22 mouse cellular contexts compared by ENCODE assay signal in genomic region chr5:143051851-143052250, GRCm38 (mm10).
A peak's percentile ranks its signal among the peaks of the same experiment; 100 is the strongest.
DNase-seq lines count a peak whose midpoint lies in the region; ATAC-seq and TF ChIP-seq lines count a peak whose summit lies in the region.
"Had no signal": no experiment of that assay in that cellular context is flagged by ENCODE, and none has a peak within 500 bp of the region (broad histone marks: within the 10 kb centered on the region; RNA-seq: fewer than 3 reads in every experiment).

No protein-coding gene starts in this region.

- no peaks in the 10 kb centered on the region for H3K27me3 ChIP-seq in heart, embryonic 11.5 days (ENCODE audit: control insufficient read depth, insufficient read depth, low read length)
- H3K27me3 ChIP-seq in C2C12 (ENCODE audit: control insufficient read depth, insufficient read depth, insufficient read length) = no peaks in the 10 kb centered on the region
- H3K27me3 ChIP-seq in liver, embryonic 12.5 days (replicated peaks) = no peaks in the 10 kb centered on the region
- no peaks in the 10 kb centered on the region for H3K27me3 ChIP-seq in hindbrain, embryonic 14.5 days (ENCODE audit: control insufficient read depth, insufficient read depth, low read length)
- H3K27me3 ChIP-seq: embryonic facial prominence, embryonic 15.5 days; midbrain, embryonic 12.5 days had no signal

- DNase-seq in heart, postnatal 4 days = no peak
- DNase-seq in right cerebral cortex, postnatal 14 days = no peak
- no peak for DNase-seq in lung, postnatal 4 days
- no peak for DNase-seq in hindbrain, embryonic 14.5 days (ENCODE audit: low spot score)
- DNase-seq: adrenal gland, postnatal 25 days; B cell, adult 2 months; cerebellum, adult 9-10 months; gastrocnemius, postnatal 10 days; kidney, adult 11 months; lung, adult 18-20 months; lung, postnatal 10 days; right cerebral cortex, postnatal 4 days; thymus, postnatal 36 days had no signal

- no peak overlapping the region for H3ac ChIP-seq in C2C12 (ENCODE audit: control insufficient read depth, insufficient read length, low read depth)

- H3K4me3 ChIP-seq in heart, embryonic 11.5 days (ENCODE audit: low read depth, low read length) = no peak overlapping the region
- no peak overlapping the region for H3K4me3 ChIP-seq in C2C12 (ENCODE audit: insufficient read depth, poor library complexity, severe bottlenecking)
- no peak overlapping the region for H3K4me3 ChIP-seq in liver, embryonic 12.5 days
- no peak overlapping the region for H3K4me3 ChIP-seq in macrophage (ENCODE audit: inconsistent target)
- no peak overlapping the region for H3K4me3 ChIP-seq in hindbrain, embryonic 14.5 days (replicated peaks; ENCODE audit: low read length)
- H3K4me3 ChIP-seq: embryonic facial prominence, embryonic 15.5 days; hindbrain, embryonic 10.5 days; midbrain, embryonic 12.5 days had no signal

- H3K4me1 ChIP-seq in heart, embryonic 11.5 days (ENCODE audit: control insufficient read depth, insufficient read depth, low read length) = peaks cover 76% of the 10 kb centered on the region
- H3K4me1 ChIP-seq in liver, embryonic 12.5 days = peaks cover 98% of the 10 kb centered on the region
- H3K4me1 ChIP-seq in hindbrain, embryonic 14.5 days (replicated peaks; ENCODE audit: control insufficient read depth, insufficient read depth, low read length) = peaks cover 33% of the 10 kb centered on the region

- no peak for ATAC-seq in heart, embryonic 11.5 days (replicated peaks; ENCODE audit: insufficient number of reproducible peaks, low FRiP score, low TSS enrichment)
- ATAC-seq in liver, embryonic 12.5 days = no peak
- ATAC-seq in hindbrain, embryonic 14.5 days (ENCODE audit: low FRiP score) = no peak
- ATAC-seq: forebrain, embryonic 16.5 days had no signal

- no peaks in the 10 kb centered on the region for H3K79me2 ChIP-seq in C2C12 (ENCODE audit: control insufficient read depth, insufficient read depth)
- peaks cover 7% of the 10 kb centered on the region; the same call in 1 of the 2 replicates for H3K79me2 ChIP-seq in macrophage (ENCODE audit: inconsistent target)

- TF ChIP-seq CTCF in C2C12 (IDR thresholded peaks at IDR 0.05; ENCODE audit: control insufficient read depth, insufficient read depth, insufficient read length) = no peak

- H3K9me3 ChIP-seq in heart, embryonic 11.5 days (replicated peaks; ENCODE audit: control insufficient read depth, low read length) = no peaks in the 10 kb centered on the region
- no peaks in the 10 kb centered on the region for H3K9me3 ChIP-seq in liver, embryonic 12.5 days (replicated peaks)
- no peaks in the 10 kb centered on the region for H3K9me3 ChIP-seq in hindbrain, embryonic 14.5 days (ENCODE audit: control insufficient read depth, low read length)
- H3K9me3 ChIP-seq: embryonic facial prominence, embryonic 15.5 days; hindbrain, embryonic 10.5 days; midbrain, embryonic 12.5 days had no signal

- 79% methylated on average over 6 of the region's 6 CpGs for WGBS in heart, embryonic 11.5 days (ENCODE audit: insufficient replicate concordance)
- 55% methylated on average over 6 of the region's 6 CpGs for WGBS in liver, embryonic 12.5 days (ENCODE audit: insufficient replicate concordance)
- 98% methylated on average over 6 of the region's 6 CpGs for WGBS in macrophage (ENCODE audit: missing documents)
- 83% methylated on average over 6 of the region's 6 CpGs for WGBS in hindbrain, embryonic 14.5 days

- H3K79me3 ChIP-seq in C2C12 (ENCODE audit: low read depth) = no peaks in the 10 kb centered on the region

- H3K36me3 ChIP-seq in heart, embryonic 11.5 days (ENCODE audit: control insufficient read depth, insufficient read depth, low read length) = no peaks in the 10 kb centered on the region
- peaks cover 9% of the 10 kb centered on the region for H3K36me3 ChIP-seq in C2C12 (ENCODE audit: control insufficient read depth, insufficient read depth)
- H3K36me3 ChIP-seq in liver, embryonic 12.5 days = peaks cover 57% of the 10 kb centered on the region
- no peaks in the 10 kb centered on the region for H3K36me3 ChIP-seq in macrophage (ENCODE audit: inconsistent target)
- no peaks in the 10 kb centered on the region for H3K36me3 ChIP-seq in hindbrain, embryonic 14.5 days (replicated peaks; ENCODE audit: control insufficient read depth, insufficient read depth)

- peak overlapping the region; percentile 75 for H3K27ac ChIP-seq in heart, embryonic 11.5 days (ENCODE audit: low read depth, low read length)
- H3K27ac ChIP-seq in liver, embryonic 12.5 days = peak overlapping the region; percentile 96
- peak overlapping the region; percentile 3; the same call in 1 of the 2 replicates for H3K27ac ChIP-seq in macrophage
- H3K27ac ChIP-seq in hindbrain, embryonic 14.5 days = no peak overlapping the region
- H3K27ac ChIP-seq: kidney, postnatal 0 days had no signal

- H3K9ac ChIP-seq in heart, embryonic 11.5 days (ENCODE audit: low read depth, low read length) = no peak overlapping the region
- peak overlapping the region; percentile 66 for H3K9ac ChIP-seq in liver, embryonic 12.5 days
- H3K9ac ChIP-seq in hindbrain, embryonic 14.5 days = no peak overlapping the region
- H3K9ac ChIP-seq: embryonic facial prominence, embryonic 15.5 days; midbrain, embryonic 12.5 days had no signal

- no peak overlapping the region for H3K4me2 ChIP-seq in heart, embryonic 11.5 days
- H3K4me2 ChIP-seq in liver, embryonic 12.5 days = peak overlapping the region; percentile 64
- H3K4me2 ChIP-seq in hindbrain, embryonic 14.5 days (replicated peaks) = no peak overlapping the region
- H3K4me2 ChIP-seq: embryonic facial prominence, embryonic 15.5 days; midbrain, embryonic 12.5 days had no signal

TF ChIP-seq in C2C12, 6 proteins besides CTCF, POLR2A, EP300 and RAD21:
- TF ChIP-seq USF1 (IDR thresholded peaks at IDR 0.05; ENCODE audit: low read depth) (peak; percentile 32), CEBPB (IDR thresholded peaks at IDR 0.05; ENCODE audit: low read depth) (no peak), MYOD1 (IDR thresholded peaks at IDR 0.05; ENCODE audit: control insufficient read depth, insufficient read length, low read depth) (no peak), MYOG (IDR thresholded peaks at IDR 0.05; ENCODE audit: control insufficient read depth, extremely low read depth, insufficient read length) (no peak), MAX (IDR thresholded peaks at IDR 0.05) (peak; percentile 48), FOSL1 (IDR thresholded peaks at IDR 0.05; ENCODE audit: insufficient read depth, low read length, poor library complexity, severe bottlenecking) (no peak)
TF ChIP-seq in C2C12: peak in this region for 2.
